Mouse (Mus musculus) heart, embryonic 15.5 days (tissue): ENCODE results near the gene Gzmm. TPM values are rescaled to one million over a fixed set of nuclear protein-coding genes. Genes with fewer than 3 reads are reported as not detected.

Experiments
- ATAC-seq: fragments of 200-750 bp; cut with Nextera tagmentation; replicated peaks from 2 replicates; pipeline ENCODE4 v1.8.0; 2017; ENCODE audit warnings: low read depth, moderate TSS enrichment; ENCODE audit not compliant: insufficient number of reproducible peaks, insufficient read depth, low FRiP score
- H3K27ac ChIP-seq: fragments of 300-500 bp; sonication (generic); 2 replicates; pipeline ENCODE4 v1.5.1; 2015; ENCODE audit warnings: mild to moderate bottlenecking, inconsistent platforms
- H3K27me3 ChIP-seq: fragments of 300-500 bp; sonication (generic); 2 replicates; pipeline ENCODE4 v1.6.1; 2015; ENCODE audit warnings: inconsistent platforms
- H3K36me3 ChIP-seq: fragments of 300-500 bp; sonication (generic); 2 replicates; pipeline ENCODE4 v1.6.1; 2015; ENCODE audit warnings: mild to moderate bottlenecking, inconsistent platforms
- H3K4me1 ChIP-seq: fragments of 300-500 bp; sonication (generic); replicated peaks from 2 replicates; pipeline ENCODE4 v1.6.1; 2015; ENCODE audit warnings: inconsistent platforms
- H3K4me2 ChIP-seq: fragments of 300-500 bp; sonication (generic); 2 replicates; pipeline ENCODE4 v1.6.1; 2015; ENCODE audit warnings: inconsistent platforms, mild to moderate bottlenecking, moderate library complexity
- H3K4me3 ChIP-seq: fragments of 300-500 bp; sonication (generic); 2 replicates; pipeline ENCODE4 v1.5.1; 2015; ENCODE audit warnings: mild to moderate bottlenecking, inconsistent platforms
- H3K9ac ChIP-seq: fragments of 300-500 bp; sonication (generic); 2 replicates; pipeline ENCODE4 v1.6.1; 2015; ENCODE audit warnings: mild to moderate bottlenecking, inconsistent platforms
- H3K9me3 ChIP-seq: fragments of 300-500 bp; sonication (generic); replicated peaks from 2 replicates; pipeline ENCODE4 v1.6.1; 2016; ENCODE audit warnings: inconsistent platforms
- WGBS: fragments of 180-500 bp; shearing (Covaris S2); methylation state at CpG from one replicate; pipeline ENCODE4 v1.1.7; 2015; ENCODE audit warnings: mixed read lengths; 5-methylcytosine and 5-hydroxymethylcytosine counted together
- polyA plus RNA-seq: library from polyadenylated mRNA; unstranded; fragments of >200 nt; fragmentation: Nextera tagmentation; extraction: Ambion mirVana; gene quantifications from 2 replicates; pipeline ENCODE4 v1.2.1, GENCODE M21; 2015

The Gzmm gene
- 1.1 TPM in 2 replicates for polyA plus RNA-seq

GRCm38 (mm10) chr10:79688720-79689119 lies at the start of gene Gzmm:
Gene Gzmm, plus strand, starts transcription at chr10:79689020.
- 79% methylated on average over 4 of the region's 4 CpGs for WGBS
- Histone ChIP-seq H3K9ac (no peak within 1 kb of the TSS), H3K27ac (no peak within 1 kb of the TSS), H3K27me3 (no peaks in the 10 kb centered on the region), H3K4me2 (no peak within 1 kb of the TSS), H3K4me3 (no peak within 1 kb of the TSS), H3K9me3 (no peaks in the 10 kb centered on the region), H3K36me3 (peaks cover 47% of the 10 kb centered on the region), H3K4me1 (peaks cover 31% of the 10 kb centered on the region)
- no peak for ATAC-seq

GRCm38 (mm10) chr10:79645711-79646110 lies 43.1 kb upstream of the Gzmm start, which contains the start of gene Odf3l2:
Gene Odf3l2, minus strand, starts transcription at chr10:79645738.
- Histone ChIP-seq H3K9me3 (no peaks in the 10 kb centered on the region), H3K4me1 (no peaks in the 10 kb centered on the region), H3K4me3 (no peak within 1 kb of the TSS), H3K9ac (no peak within 1 kb of the TSS), H3K36me3 (no peaks in the 10 kb centered on the region), H3K4me2 (no peak within 1 kb of the TSS), H3K27me3 (0 out of 2 replicates have a peak, but pooled peaks cover 11% of the 10 kb centered on the region), H3K27ac (no peak within 1 kb of the TSS)
- 60% methylated on average over 8 of the region's 8 CpGs for WGBS
- ATAC-seq: no peak

GRCm38 (mm10) chr10:79649070-79649751 lies 39.6 kb upstream of the Gzmm start:
- H3K27me3 ChIP-seq: peaks cover 21% of the 10 kb centered on the region; the same call in 1 of the 2 replicates
- no peak overlapping the region for H3K9ac ChIP-seq
- no peaks in the 10 kb centered on the region for H3K4me1 ChIP-seq
- ATAC-seq: no peak; the same call in 1 of the 2 replicates
- H3K27ac ChIP-seq: no peak overlapping the region
- no peaks in the 10 kb centered on the region for H3K36me3 ChIP-seq
- 22% methylated on average over 7 of the region's 7 CpGs for WGBS
- no peak overlapping the region for H3K4me2 ChIP-seq
- H3K4me3 ChIP-seq: no peak overlapping the region
- no peaks in the 10 kb centered on the region for H3K9me3 ChIP-seq

GRCm38 (mm10) chr10:79652789-79653188 lies 36.0 kb upstream of the Gzmm start:
- no peak overlapping the region for H3K27ac ChIP-seq
- no peak overlapping the region for H3K4me2 ChIP-seq
- peaks cover 30% of the 10 kb centered on the region for H3K27me3 ChIP-seq
- 78% methylated on average over 7 of the region's 7 CpGs for WGBS
- no peak overlapping the region for H3K9ac ChIP-seq
- no peak for ATAC-seq
- H3K4me3 ChIP-seq: no peak overlapping the region
- H3K36me3 ChIP-seq: no peaks in the 10 kb centered on the region
- H3K9me3 ChIP-seq: no peaks in the 10 kb centered on the region
- no peaks in the 10 kb centered on the region for H3K4me1 ChIP-seq

GRCm38 (mm10) chr10:79654946-79655395 lies 33.8 kb upstream of the Gzmm start:
- peaks cover 20% of the 10 kb centered on the region for H3K27me3 ChIP-seq
- H3K4me2 ChIP-seq: no peak overlapping the region
- H3K4me1 ChIP-seq: no peaks in the 10 kb centered on the region
- no peak overlapping the region for H3K9ac ChIP-seq
- H3K4me3 ChIP-seq: no peak overlapping the region
- H3K27ac ChIP-seq: no peak overlapping the region
- no peaks in the 10 kb centered on the region for H3K36me3 ChIP-seq
- ATAC-seq: no peak
- no peaks in the 10 kb centered on the region for H3K9me3 ChIP-seq
- 46% methylated on average over 1 of the region's 1 CpGs for WGBS

GRCm38 (mm10) chr10:79658829-79659228 lies 30.0 kb upstream of the Gzmm start:
- Histone ChIP-seq H3K9ac (no peak overlapping the region), H3K27ac (no peak overlapping the region), H3K4me3 (no peak overlapping the region), H3K4me1 (no peaks in the 10 kb centered on the region), H3K36me3 (no peaks in the 10 kb centered on the region), H3K4me2 (no peak overlapping the region), H3K27me3 (peaks cover 11% of the 10 kb centered on the region), H3K9me3 (no peaks in the 10 kb centered on the region)
- 9% methylated on average over 4 of the region's 4 CpGs for WGBS
- ATAC-seq: no peak

- H3K9ac ChIP-seq: no peak overlapping the region
- no peak for ATAC-seq
- H3K27me3 ChIP-seq: peaks cover 4% of the 10 kb centered on the region
- no peaks in the 10 kb centered on the region for H3K36me3 ChIP-seq
- H3K4me3 ChIP-seq: no peak overlapping the region
- H3K4me2 ChIP-seq: no peak overlapping the region
- H3K4me1 ChIP-seq: peaks cover 3% of the 10 kb centered on the region; the same call in 1 of the 2 replicates
- H3K9me3 ChIP-seq: no peaks in the 10 kb centered on the region
- WGBS: 67% methylated on average over 2 of the region's 2 CpGs
- H3K27ac ChIP-seq: no peak overlapping the region
Measured at GRCm38 (mm10) chr10:79660298-79660697, 28.5 kb upstream of the Gzmm start.

GRCm38 (mm10) chr10:79661861-79662260 lies 27.0 kb upstream of the Gzmm start:
- no peak for ATAC-seq
- no peak overlapping the region for H3K27ac ChIP-seq
- WGBS: 25% methylated on average over 3 of the region's 3 CpGs

GRCm38 (mm10) chr10:79664131-79664665 lies 24.6 kb upstream of the Gzmm start, which contains the start of gene Madcam1:
Gene Madcam1, plus strand, starts transcription at chr10:79664559.
- no peak for ATAC-seq
- peaks cover 4% of the 10 kb centered on the region; the same call in 1 of the 2 replicates for H3K27me3 ChIP-seq
- no peak within 1 kb of the TSS for H3K27ac ChIP-seq
- no peaks in the 10 kb centered on the region for H3K36me3 ChIP-seq
- peaks cover 5% of the 10 kb centered on the region; the same call in 1 of the 2 replicates for H3K4me1 ChIP-seq
- 13% methylated on average over 13 of the region's 13 CpGs for WGBS
- H3K4me3 ChIP-seq: no peak within 1 kb of the TSS
- H3K9ac ChIP-seq: no peak within 1 kb of the TSS
- no peak within 1 kb of the TSS for H3K4me2 ChIP-seq
- H3K9me3 ChIP-seq: no peaks in the 10 kb centered on the region

More at GRCm38 (mm10) chr10:79661861-79662260, 27.0 kb upstream of the Gzmm start:
- Histone ChIP-seq H3K4me3 (no peak overlapping the region), H3K4me1 (peaks cover 3% of the 10 kb centered on the region; the same call in 1 of the 2 replicates), H3K9ac (no peak overlapping the region), H3K36me3 (no peaks in the 10 kb centered on the region), H3K9me3 (no peaks in the 10 kb centered on the region), H3K4me2 (no peak overlapping the region), H3K27me3 (peaks cover 4% of the 10 kb centered on the region; the same call in 1 of the 2 replicates)

- no peak for ATAC-seq
- Histone ChIP-seq H3K4me2 (no peak overlapping the region), H3K9me3 (no peaks in the 10 kb centered on the region), H3K9ac (no peak overlapping the region), H3K27me3 (peaks cover 4% of the 10 kb centered on the region; the same call in 1 of the 2 replicates), H3K4me1 (peaks cover 6% of the 10 kb centered on the region), H3K4me3 (no peak overlapping the region), H3K27ac (no peak overlapping the region), H3K36me3 (no peaks in the 10 kb centered on the region)
- 81% methylated on average over 8 of the region's 8 CpGs for WGBS
Measured at GRCm38 (mm10) chr10:79665051-79665450, 23.8 kb upstream of the Gzmm start.

GRCm38 (mm10) chr10:79666493-79666892 lies 22.3 kb upstream of the Gzmm start:
- no peaks in the 10 kb centered on the region for H3K36me3 ChIP-seq
- no peak overlapping the region for H3K4me2 ChIP-seq
- 66% methylated on average over 9 of the region's 9 CpGs for WGBS
- H3K4me3 ChIP-seq: no peak overlapping the region
- no peak overlapping the region for H3K9ac ChIP-seq
- no peaks in the 10 kb centered on the region for H3K9me3 ChIP-seq
- H3K27me3 ChIP-seq: peaks cover 4% of the 10 kb centered on the region; the same call in 1 of the 2 replicates
- no peak for ATAC-seq
- no peak overlapping the region for H3K27ac ChIP-seq
- H3K4me1 ChIP-seq: peaks cover 17% of the 10 kb centered on the region
